Mouse (Mus musculus) heart, postnatal 0 days (tissue): Measurements from ENCODE around the gene Tbc1d4. TPM values are rescaled to one million over a fixed set of nuclear protein-coding genes. Genes with fewer than 3 reads are reported as not detected.
A peak's percentile ranks its signal among the peaks of the same experiment; 100 is the strongest.

Experiments
- ATAC-seq: fragments of 200-750 bp; cut with Nextera tagmentation; 2 replicates; pipeline ENCODE4 v1.8.0; 2017; ENCODE audit warnings: low read depth, moderate number of reproducible peaks, moderate library complexity; ENCODE audit not compliant: insufficient read depth
- DNase-seq: peaks from one replicate; pipeline ENCODE4 v3.0.0-alpha.2; 2016; ENCODE audit warnings: low spot score
- H3K27ac ChIP-seq: fragments of 300-500 bp; sonication (generic); 2 replicates; pipeline ENCODE4 v1.5.1; 2014; ENCODE audit warnings: low read depth, mild to moderate bottlenecking
- H3K27me3 ChIP-seq: fragments of 300-500 bp; sonication (generic); 2 replicates; pipeline ENCODE4 v1.6.1; 2014; ENCODE audit warnings: low read length, mixed read lengths; ENCODE audit not compliant: control insufficient read depth, insufficient read depth
- H3K36me3 ChIP-seq: fragments of 300-500 bp; sonication (generic); replicated peaks from 2 replicates; pipeline ENCODE4 v1.6.1; 2014; ENCODE audit warnings: low read length, mixed read lengths; ENCODE audit not compliant: control insufficient read depth, insufficient read depth
- H3K4me1 ChIP-seq: fragments of 300-500 bp; sonication (generic); 2 replicates; pipeline ENCODE4 v1.6.1; 2014; ENCODE audit warnings: antibody characterized with exemption; ENCODE audit not compliant: control insufficient read depth, insufficient read depth
- H3K4me2 ChIP-seq: fragments of 300-500 bp; sonication (generic); 2 replicates; pipeline ENCODE4 v1.6.1; 2014; ENCODE audit warnings: low read depth, mild to moderate bottlenecking, low read length, moderate library complexity
- H3K4me3 ChIP-seq: fragments of 300-500 bp; sonication (generic); 2 replicates; pipeline ENCODE4 v1.5.1; 2014; ENCODE audit warnings: low read depth, low read length
- H3K9ac ChIP-seq: fragments of 300-500 bp; sonication (generic); replicated peaks from 2 replicates; pipeline ENCODE4 v1.6.1; 2014; ENCODE audit warnings: low read depth, low read length, mixed read lengths
- H3K9me3 ChIP-seq: fragments of 300-500 bp; sonication (generic); replicated peaks from 2 replicates; pipeline ENCODE4 v1.6.1; 2016; ENCODE audit warnings: low read length; ENCODE audit not compliant: control insufficient read depth
- CTCF ChIP-seq: IDR thresholded peaks from 2 replicates; pipeline ENCODE4 v1.5.1; 2016; ENCODE audit warnings: antibody characterized with exemption, control low read depth, low read depth
- EP300 ChIP-seq: IDR thresholded peaks from 2 replicates; pipeline ENCODE4 v1.6.1; 2016; ENCODE audit warnings: antibody characterized with exemption, low read depth
- WGBS: fragments of 180-500 bp; shearing (Covaris S2); extraction: QIAGEN DNeasy Blood & Tissue Kit; methylation state at CpG from one replicate; pipeline ENCODE4 v1.1.7; 2014; 5-methylcytosine and 5-hydroxymethylcytosine counted together
- polyA plus RNA-seq: library from polyadenylated mRNA; unstranded; fragments of >200 nt; fragmentation: Nextera tagmentation; extraction: Ambion mirVana; gene quantifications from 2 replicates; pipeline ENCODE4 v1.2.1, GENCODE M21; 2015
- total RNA-seq: library from RNA; depleted of rRNA; stranded (reverse); fragments of >200 nt; gene quantifications from 2 replicates; pipeline ENCODE4 v1.2.3, GENCODE M21; 2014; ENCODE audit warnings: low replicate concordance

Gene Tbc1d4
- total and polyA plus RNA-seq, 2 experiments from 2014 or later, result 16.8 to 53.6 TPM

GRCm38 (mm10) chr14:101540466-101540865, 68.5 kb downstream of the Tbc1d4 start:
- no peak overlapping the region for H3K9ac ChIP-seq
- H3K27ac ChIP-seq, result no peak overlapping the region
- H3K4me1 ChIP-seq, result peaks cover 18% of the 10 kb centered on the region; the same call in 1 of the 2 replicates
- WGBS, result 96% methylated on average over 3 of the region's 3 CpGs
- no peaks in the 10 kb centered on the region for H3K36me3 ChIP-seq
- ATAC-seq (no peak), DNase-seq (no peak)
- H3K4me2 ChIP-seq, result no peak overlapping the region
- TF ChIP-seq CTCF, result no peak
- no peak for TF ChIP-seq EP300
- no peaks in the 10 kb centered on the region for H3K27me3 ChIP-seq
- no peak overlapping the region for H3K4me3 ChIP-seq
- H3K9me3 ChIP-seq, result no peaks in the 10 kb centered on the region

GRCm38 (mm10) chr14:101537906-101538305, 71.1 kb downstream of the Tbc1d4 start:
- H3K4me1 ChIP-seq, result 0 out of 2 replicates have a peak, but pooled peaks cover 11% of the 10 kb centered on the region
- H3K4me3 ChIP-seq, result no peak overlapping the region
- WGBS, result 20% methylated on average over 2 of the region's 2 CpGs
- H3K27ac ChIP-seq, result no peak overlapping the region
- TF ChIP-seq EP300 (no peak), CTCF (no peak)
- peak; percentile 47; the same call in 1 of the 2 replicates for ATAC-seq
- H3K36me3 ChIP-seq, result no peaks in the 10 kb centered on the region
- DNase-seq, result no peak
- no peak overlapping the region for H3K9ac ChIP-seq
- H3K27me3 ChIP-seq, result no peaks in the 10 kb centered on the region
- no peak overlapping the region for H3K4me2 ChIP-seq
- no peaks in the 10 kb centered on the region for H3K9me3 ChIP-seq

- TF ChIP-seq EP300 (no peak), CTCF (no peak)
- Histone ChIP-seq H3K4me3 (no peak overlapping the region), H3K27ac (no peak overlapping the region), H3K4me1 (0 out of 2 replicates have a peak, but pooled peaks cover 11% of the 10 kb centered on the region), H3K36me3 (no peaks in the 10 kb centered on the region), H3K9me3 (no peaks in the 10 kb centered on the region), H3K27me3 (no peaks in the 10 kb centered on the region), H3K4me2 (no peak overlapping the region), H3K9ac (no peak overlapping the region)
- no peak for ATAC-seq
- WGBS, result 91% methylated on average over 1 of the region's 1 CpGs
- DNase-seq, result no peak
These were observed 71.6 kb downstream of the Tbc1d4 start for GRCm38 (mm10) chr14:101537413-101537812.

- Histone ChIP-seq H3K4me3 (no peak overlapping the region; the same call in 1 of the 2 replicates), H3K27ac (peak overlapping the region; percentile 87), H3K36me3 (no peaks in the 10 kb centered on the region), H3K4me1 (peaks cover 15% of the 10 kb centered on the region), H3K27me3 (no peaks in the 10 kb centered on the region), H3K4me2 (peak overlapping the region; percentile 45), H3K9me3 (no peaks in the 10 kb centered on the region), H3K9ac (no peak overlapping the region)
- WGBS, result 28% methylated on average over 7 of the region's 7 CpGs
- DNase-seq (peak; percentile 57), ATAC-seq (peak; percentile 78)
- TF ChIP-seq EP300, result no peak
These were observed 76.8 kb downstream of the Tbc1d4 start for GRCm38 (mm10) chr14:101532090-101532695.

- Histone ChIP-seq H3K4me2 (no peak overlapping the region), H3K9me3 (no peaks in the 10 kb centered on the region), H3K4me3 (no peak overlapping the region), H3K4me1 (peaks cover 15% of the 10 kb centered on the region), H3K27ac (no peak overlapping the region), H3K9ac (no peak overlapping the region), H3K36me3 (no peaks in the 10 kb centered on the region), H3K27me3 (no peaks in the 10 kb centered on the region)
- DNase-seq (no peak), ATAC-seq (no peak)
- no peak for TF ChIP-seq CTCF
- TF ChIP-seq EP300, result no peak
- WGBS, result 53% methylated on average over 2 of the region's 2 CpGs
These were observed 78.5 kb downstream of the Tbc1d4 start for GRCm38 (mm10) chr14:101530455-101530854.

GRCm38 (mm10) chr14:101529194-101529593, 79.8 kb downstream of the Tbc1d4 start:
- H3K9ac ChIP-seq, result no peak overlapping the region
- WGBS, result 86% methylated on average over 6 of the region's 6 CpGs

More at GRCm38 (mm10) chr14:101529194-101529593, 79.8 kb downstream of the Tbc1d4 start:
- ATAC-seq (no peak), DNase-seq (no peak)
- Histone ChIP-seq H3K36me3 (no peaks in the 10 kb centered on the region), H3K27me3 (no peaks in the 10 kb centered on the region), H3K4me1 (peaks cover 15% of the 10 kb centered on the region), H3K4me2 (no peak overlapping the region), H3K9me3 (no peaks in the 10 kb centered on the region), H3K27ac (no peak overlapping the region), H3K4me3 (no peak overlapping the region)
- TF ChIP-seq CTCF, result no peak
- no peak for TF ChIP-seq EP300
